Mouse (Mus musculus): ENCODE results near the gene Rnf5. TPM values are rescaled to one million over a fixed set of nuclear protein-coding genes. Genes with fewer than 3 reads are reported as not detected.

Gene Rnf5
- total RNA-seq, 2 experiments from 2014 or later: 94.8 to 101 TPM

GRCm38 (mm10) chr17:34564796-34565195, 38.7 kb downstream of the Rnf5 start:
- DNase-seq (ENCODE audit: extremely low spot score in 1 of 2, low spot score in 2 of 2): peak in 1 of 2 experiments; percentile 83
- intact Hi-C loops (cut with DNase I): no loop called here

GRCm38 (mm10) chr17:34564003-34564421, 39.5 kb downstream of the Rnf5 start, which contains the start of gene Notch4:
Notch4 (plus strand) TSS chr17:34564268.
- peak in 1 of 2 experiments; percentile 73 for DNase-seq (ENCODE audit: extremely low spot score in 1 of 2, low spot score in 2 of 2)
- intact Hi-C loops (cut with DNase I): no loop called here

GRCm38 (mm10) chr17:34563354-34563753, 40.1 kb downstream of the Rnf5 start:
- intact Hi-C loops (cut with DNase I): no loop called here
- DNase-seq (ENCODE audit: extremely low spot score in 1 of 2, low spot score in 2 of 2): no peak

GRCm38 (mm10) chr17:34562595-34562994, 40.9 kb downstream of the Rnf5 start:
- no peak for DNase-seq (ENCODE audit: extremely low spot score in 1 of 2, low spot score in 2 of 2)
- intact Hi-C loops (cut with DNase I): no loop called here

- intact Hi-C loops (cut with DNase I): no loop called here
Measured at GRCm38 (mm10) chr17:34561200-34561599, 42.3 kb downstream of the Rnf5 start.

GRCm38 (mm10) chr17:34560438-34560837, 43.1 kb downstream of the Rnf5 start:
- DNase-seq (ENCODE audit: extremely low spot score in 1 of 2, low spot score in 2 of 2): no peak
- intact Hi-C loops (cut with DNase I): no loop called here

More at GRCm38 (mm10) chr17:34561200-34561599, 42.3 kb downstream of the Rnf5 start:
- no peak for DNase-seq (ENCODE audit: extremely low spot score in 1 of 2, low spot score in 2 of 2)

- intact Hi-C loops (cut with DNase I): loop anchor here (5.0 kb wide), 1 partner anchor 118 kb away; no protein-coding TSS in a partner anchor
- no peak for DNase-seq (ENCODE audit: extremely low spot score in 1 of 2, low spot score in 2 of 2)
Measured at GRCm38 (mm10) chr17:34559895-34560294, 43.6 kb downstream of the Rnf5 start.

- intact Hi-C loops (cut with DNase I): loop anchor here (5.0 kb wide), 1 partner anchor 117 kb away; no protein-coding TSS in a partner anchor
- no peak for DNase-seq (ENCODE audit: extremely low spot score in 1 of 2, low spot score in 2 of 2)
Measured at GRCm38 (mm10) chr17:34559116-34559515, 44.4 kb downstream of the Rnf5 start.

GRCm38 (mm10) chr17:34557411-34557810, 46.1 kb downstream of the Rnf5 start:
- DNase-seq (ENCODE audit: extremely low spot score in 1 of 2, low spot score in 2 of 2): no peak
- intact Hi-C loops (cut with DNase I): loop anchor here (5.0 kb wide), 1 partner anchor 115 kb away; no protein-coding TSS in a partner anchor

GRCm38 (mm10) chr17:34556406-34556805, 47.1 kb downstream of the Rnf5 start:
- no peak for DNase-seq (ENCODE audit: extremely low spot score in 1 of 2, low spot score in 2 of 2)
- intact Hi-C loops (cut with DNase I): loop anchor here (5.0 kb wide), 1 partner anchor 114 kb away; no protein-coding TSS in a partner anchor

- DNase-seq (ENCODE audit: extremely low spot score in 1 of 2, low spot score in 2 of 2): peak in 1 of 2 experiments; percentile 75
- intact Hi-C loops (cut with DNase I): loop anchor here (5.0 kb wide), 1 partner anchor 113 kb away; no protein-coding TSS in a partner anchor
Measured at GRCm38 (mm10) chr17:34555483-34555882, 48.0 kb downstream of the Rnf5 start.

Other genes starting within 250 kb of the Rnf5 start
- gene Btnl2, start 248.9 kb downstream of the Rnf5 start, total RNA-seq (2021): under 1 TPM; 0.43 to 0.87 TPM
- not detected for gene Btnl1, start 226.6 kb downstream of the Rnf5 start, total RNA-seq (2021)
- gene BC051142, start 204.9 kb downstream of the Rnf5 start, total RNA-seq (2021): 1 to 10 TPM; 6.6 to 9.9 TPM
- gene Btnl4, start 126.4 kb downstream of the Rnf5 start, total RNA-seq (2021): not detected
- not detected for gene Btnl6, start 86.3 kb downstream of the Rnf5 start, total RNA-seq (2021)
- 10 to 100 TPM; 10.6 to 12.0 TPM for gene Notch4, start 39.4 kb downstream of the Rnf5 start, total RNA-seq (2021)
- 1 to 10 TPM; 3.1 to 4.1 TPM for gene Gpsm3, start 13.9 kb downstream of the Rnf5 start, total RNA-seq (2021)
- gene Pbx2, start 12.4 kb downstream of the Rnf5 start, total RNA-seq (2021): 10 to 100 TPM; 40.3 to 40.9 TPM
- gene Ager, start 5.8 kb downstream of the Rnf5 start, total RNA-seq (2021): 1 to 10 TPM in 1 of 2 experiments, under 1 TPM in 1; 0.97 to 1.3 TPM
- 100 to 1,000 TPM; 180 to 182 TPM for gene Agpat1, start 572 bp upstream of the Rnf5 start, total RNA-seq (2021)
- 1 to 10 TPM; 4.3 to 5.2 TPM for gene Egfl8, start 12.3 kb upstream of the Rnf5 start, total RNA-seq (2021)
- 10 to 100 TPM; 31.4 to 36.7 TPM for gene Ppt2, start 24.8 kb upstream of the Rnf5 start, total RNA-seq (2021)
- gene Prrt1, start 25.8 kb upstream of the Rnf5 start, total RNA-seq (2021): 100 to 1,000 TPM; 157 to 158 TPM
- 10 to 100 TPM; 12.5 to 13.7 TPM for gene Fkbpl, start 41.1 kb upstream of the Rnf5 start, total RNA-seq (2021)
- 10 to 100 TPM; 73.1 to 76.5 TPM for gene Atf6b, start 43.5 kb upstream of the Rnf5 start, total RNA-seq (2021)
- 1 to 10 TPM; 1.7 to 1.8 TPM for gene Tnxb, start 66.8 kb upstream of the Rnf5 start, total RNA-seq (2021)
- gene C4b, start 140.2 kb upstream of the Rnf5 start, total RNA-seq (2021): 1 to 10 TPM; 6.7 to 7.4 TPM
- gene Cyp21a1, start 200.9 kb upstream of the Rnf5 start, total RNA-seq (2021): not detected
- gene Stk19, start 233.3 kb upstream of the Rnf5 start, total RNA-seq (2021): 10 to 100 TPM; 57.4 to 69.4 TPM
- 10 to 100 TPM; 31.2 to 33.1 TPM for gene Dxo, start 233.3 kb upstream of the Rnf5 start, total RNA-seq (2021)
- gene Skiv2l, start 246.5 kb upstream of the Rnf5 start, total RNA-seq (2021): 10 to 100 TPM; 66.7 to 78.0 TPM
- gene Nelfe, start 246.7 kb upstream of the Rnf5 start, total RNA-seq (2021): 10 to 100 TPM; 28.1 to 28.4 TPM